Mouse (Mus musculus) myocyte (in vitro differentiated cells): ENCODE measurements at regions not wholly inside any gene's neighbourhood (a gene's known extent, or its start where the extent isn't known, plus 50 kb on each side); places are given as distances from the start of the nearest gene placed in this dataset.

Experiments used
- H3K27me3 ChIP-seq: one replicate; pipeline ENCODE4 v1.6.1; 2011; ENCODE audit not compliant: control insufficient read depth, insufficient read depth, insufficient read length
- H3K36me3 ChIP-seq: one replicate; pipeline ENCODE4 v1.6.1; 2011; ENCODE audit not compliant: control insufficient read depth, insufficient read depth
- H3K4me2 ChIP-seq: one replicate; pipeline ENCODE4 v1.6.1; 2011; ENCODE audit warnings: low read depth, control low read depth
- H3K4me3 ChIP-seq: one replicate; pipeline ENCODE4 v1.5.1; 2011; ENCODE audit warnings: mild to moderate bottlenecking, control low read depth, moderate library complexity
- H3K79me2 ChIP-seq: one replicate; pipeline ENCODE4 v1.6.1; 2011; ENCODE audit not compliant: control insufficient read depth, insufficient read depth
- H3ac ChIP-seq: one replicate; pipeline ENCODE4 v1.6.1; 2011; ENCODE audit not compliant: control insufficient read depth, insufficient read length
- CEBPB ChIP-seq: IDR thresholded peaks from 2 replicates; pipeline ENCODE4 v1.6.1; 2011; ENCODE audit warnings: mild to moderate bottlenecking, moderate library complexity; ENCODE audit not compliant: poor library complexity, insufficient read depth, severe bottlenecking
- E2F4 ChIP-seq: IDR thresholded peaks from one replicate; pipeline ENCODE4 v1.6.1; 2011; ENCODE audit warnings: mild to moderate bottlenecking, control low read depth, moderate library complexity; ENCODE audit not compliant: insufficient read depth
- MAX ChIP-seq: IDR thresholded peaks from one replicate; pipeline ENCODE4 v1.6.1; 2011; ENCODE audit warnings: low read depth, mild to moderate bottlenecking, control low read depth
- MYOD1 ChIP-seq, 3 experiments: IDR thresholded peaks; one replicate each; pipeline ENCODE4 v1.6.1; 2011; ENCODE audit warnings: control low read depth in 2 of 3, low read depth in 2 of 3, mild to moderate bottlenecking in 2 of 3, moderate library complexity in 1 of 3; ENCODE audit not compliant: insufficient read length in 2 of 3, control insufficient read depth in 1 of 3
- MYOG ChIP-seq, 3 experiments: IDR thresholded peaks; one replicate each; pipeline ENCODE4 v1.6.1; 2011; ENCODE audit warnings: control low read depth in 2 of 3, low read depth in 2 of 3, mild to moderate bottlenecking in 2 of 3; ENCODE audit not compliant: insufficient read length in 2 of 3, control insufficient read depth in 1 of 3, insufficient read depth in 1 of 3
- POLR2A ChIP-seq: IDR thresholded peaks from one replicate; pipeline ENCODE4 v1.6.1; 2011; ENCODE audit warnings: low read depth, mild to moderate bottlenecking, control low read depth, moderate library complexity; ENCODE audit not compliant: insufficient read length
- POLR2AphosphoS2 ChIP-seq: IDR thresholded peaks from one replicate; pipeline ENCODE4 v1.6.1; 2011; ENCODE audit warnings: low read depth, control low read depth; ENCODE audit not compliant: insufficient read length
- REST ChIP-seq: IDR thresholded peaks from one replicate; pipeline ENCODE4 v1.6.1; 2011; ENCODE audit warnings: mild to moderate bottlenecking, control low read depth, moderate library complexity; ENCODE audit not compliant: insufficient read depth, insufficient read length
- SRF ChIP-seq: IDR thresholded peaks from one replicate; pipeline ENCODE4 v1.6.1; 2011; ENCODE audit warnings: low read depth; ENCODE audit not compliant: control insufficient read depth, insufficient read length
- TCF12 ChIP-seq: IDR thresholded peaks from one replicate; pipeline ENCODE4 v1.6.1; 2011; ENCODE audit warnings: mild to moderate bottlenecking, control low read depth; ENCODE audit not compliant: poor library complexity, insufficient read depth, severe bottlenecking
- TCF3 ChIP-seq: IDR thresholded peaks from one replicate; pipeline ENCODE4 v1.6.1; 2011; ENCODE audit warnings: low read depth, control low read depth; ENCODE audit not compliant: insufficient read length
- USF1 ChIP-seq: IDR thresholded peaks from one replicate; pipeline ENCODE4 v1.6.1; 2011; ENCODE audit warnings: low read depth, mild to moderate bottlenecking, control low read depth, moderate library complexity

DNA sequence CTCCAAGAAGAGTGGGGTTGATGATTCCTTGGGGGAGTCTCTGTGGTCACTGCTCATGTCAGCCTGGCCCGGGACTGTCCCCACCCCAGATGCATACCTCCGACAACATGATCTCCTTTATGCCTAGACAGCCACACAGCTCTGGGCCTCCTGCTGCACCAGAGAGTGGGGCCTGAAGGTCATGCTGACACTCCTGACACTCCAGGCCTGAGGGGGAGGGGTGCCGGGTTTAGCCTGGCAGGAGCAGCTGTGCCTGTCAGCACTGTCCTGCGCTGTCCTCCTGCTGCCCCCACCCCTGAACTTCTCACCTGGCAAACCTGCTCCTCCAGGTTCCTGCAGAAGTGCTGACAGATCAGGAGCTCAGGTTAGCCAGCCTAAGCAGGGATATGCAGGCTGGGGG lies 288.2 kb downstream of the Mroh4 start:
- no peaks in the 10 kb centered on the region for H3K79me2 ChIP-seq
- no peak overlapping the region for H3K4me3 ChIP-seq
- TF ChIP-seq CEBPB (no peak), E2F4 (no peak), MAX (no peak), TCF12 (no peak), USF1 (no peak), MYOD1 (IDR thresholded peaks at IDR 0.05; ENCODE audit: control insufficient read depth in 1 of 3, insufficient read length in 2 of 3, low read depth in 2 of 3) (no peak), REST (no peak), SRF (no peak), POLR2AphosphoS2 (no peak), POLR2A (no peak), MYOG (IDR thresholded peaks at IDR 0.05; ENCODE audit: control insufficient read depth in 1 of 3, insufficient read depth in 1 of 3, insufficient read length in 2 of 3, low read depth in 2 of 3) (no peak)
- H3K27me3 ChIP-seq = no peaks in the 10 kb centered on the region
- H3K36me3 ChIP-seq = no peaks in the 10 kb centered on the region
- H3ac ChIP-seq = no peak overlapping the region
- no peak overlapping the region for H3K4me2 ChIP-seq

- Histone ChIP-seq H3K4me2 (no peak overlapping the region), H3K36me3 (no peaks in the 10 kb centered on the region), H3ac (no peak overlapping the region), H3K4me3 (no peak overlapping the region), H3K79me2 (no peaks in the 10 kb centered on the region), H3K27me3 (no peaks in the 10 kb centered on the region)
- TF ChIP-seq CEBPB = no peak
- TF ChIP-seq POLR2AphosphoS2 = no peak
- no peak for TF ChIP-seq SRF
- TF ChIP-seq TCF3 = no peak
- no peak for TF ChIP-seq MYOD1 (IDR thresholded peaks at IDR 0.05; ENCODE audit: control insufficient read depth in 1 of 3, insufficient read length in 2 of 3, low read depth in 2 of 3)
- TF ChIP-seq USF1 = no peak
- TF ChIP-seq TCF12 = no peak
- TF ChIP-seq MYOG (IDR thresholded peaks at IDR 0.05; ENCODE audit: control insufficient read depth in 1 of 3, insufficient read depth in 1 of 3, insufficient read length in 2 of 3, low read depth in 2 of 3) = no peak
- no peak for TF ChIP-seq POLR2A
Observed at GRCm38 (mm10) chr15:74343591-74343990, 292.6 kb downstream of the Mroh4 start.

GRCm38 (mm10) chr15:74333846-74334245 lies 302.3 kb downstream of the Mroh4 start:
- Histone ChIP-seq H3K4me3 (no peak overlapping the region), H3ac (no peak overlapping the region), H3K36me3 (no peaks in the 10 kb centered on the region), H3K4me2 (no peak overlapping the region), H3K27me3 (no peaks in the 10 kb centered on the region), H3K79me2 (no peaks in the 10 kb centered on the region)
- TF ChIP-seq REST (no peak), POLR2AphosphoS2 (no peak), MAX (no peak), USF1 (no peak), TCF12 (no peak), MYOD1 (IDR thresholded peaks at IDR 0.05; ENCODE audit: control insufficient read depth in 1 of 3, insufficient read length in 2 of 3, low read depth in 2 of 3) (no peak), TCF3 (no peak), SRF (no peak), POLR2A (no peak)

DNA sequence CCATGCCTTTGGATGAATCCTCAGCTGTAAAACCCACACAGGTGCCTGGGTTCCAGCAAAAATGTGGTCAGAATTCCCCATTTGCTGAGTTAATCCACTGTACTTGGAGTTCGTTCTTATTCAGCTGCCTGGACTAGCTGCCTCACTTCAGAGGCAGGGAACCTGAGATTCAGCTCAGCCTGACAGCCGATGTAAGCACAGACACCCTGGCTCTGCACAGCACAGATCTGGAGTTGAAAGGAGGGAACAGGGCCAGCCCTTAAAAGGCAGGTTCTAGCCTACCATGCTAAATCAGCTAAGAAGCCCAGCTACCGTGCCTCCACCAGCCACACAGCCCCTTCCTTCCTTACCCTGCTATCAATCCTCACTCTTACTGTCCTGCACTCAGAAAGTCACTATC lies 306.0 kb downstream of the Mroh4 start:
- Histone ChIP-seq H3K79me2 (no peaks in the 10 kb centered on the region), H3K36me3 (no peaks in the 10 kb centered on the region), H3K4me2 (no peak overlapping the region), H3ac (no peak overlapping the region), H3K27me3 (no peaks in the 10 kb centered on the region), H3K4me3 (no peak overlapping the region)
- TF ChIP-seq USF1 = no peak
- no peak for TF ChIP-seq CEBPB
- no peak for TF ChIP-seq SRF
- no peak for TF ChIP-seq POLR2AphosphoS2

GRCm38 (mm10) chr15:74329221-74329620 lies 306.9 kb downstream of the Mroh4 start:
- no peak overlapping the region for H3K4me3 ChIP-seq
- no peaks in the 10 kb centered on the region for H3K36me3 ChIP-seq
- H3K79me2 ChIP-seq = no peaks in the 10 kb centered on the region
- no peaks in the 10 kb centered on the region for H3K27me3 ChIP-seq
- no peak overlapping the region for H3ac ChIP-seq
- TF ChIP-seq REST (no peak), MAX (no peak)
- no peak overlapping the region for H3K4me2 ChIP-seq

DNA sequence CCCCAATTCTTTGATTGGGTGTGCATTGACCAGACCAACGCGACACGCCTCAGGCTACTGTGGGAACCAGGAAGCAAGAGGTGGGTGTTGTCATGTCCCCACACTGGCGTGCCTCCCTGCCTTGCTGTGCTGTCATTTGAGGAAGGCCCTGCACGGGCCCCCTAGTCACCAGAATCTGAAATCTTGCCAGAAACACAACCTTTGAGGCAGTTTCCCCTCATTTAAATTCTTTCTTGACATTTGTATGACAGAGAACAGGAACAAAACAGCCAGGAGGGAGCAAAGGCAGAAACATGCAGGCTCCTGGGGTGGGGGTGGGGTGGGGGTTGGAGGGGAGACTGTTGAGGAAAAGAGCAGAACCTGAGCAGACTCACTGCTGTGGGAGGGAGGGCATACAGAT lies 309.5 kb downstream of the Mroh4 start:
- Histone ChIP-seq H3K79me2 (no peaks in the 10 kb centered on the region), H3K4me2 (no peak overlapping the region), H3ac (no peak overlapping the region), H3K36me3 (no peaks in the 10 kb centered on the region), H3K27me3 (no peaks in the 10 kb centered on the region), H3K4me3 (no peak overlapping the region)
- TF ChIP-seq TCF12 = no peak
- no peak for TF ChIP-seq USF1
- no peak for TF ChIP-seq MYOG (IDR thresholded peaks at IDR 0.05; ENCODE audit: control insufficient read depth in 1 of 3, insufficient read depth in 1 of 3, insufficient read length in 2 of 3, low read depth in 2 of 3)
